Comparison of ENCODE assay signal across 8 mouse cellular contexts in the genomic region with DNA sequence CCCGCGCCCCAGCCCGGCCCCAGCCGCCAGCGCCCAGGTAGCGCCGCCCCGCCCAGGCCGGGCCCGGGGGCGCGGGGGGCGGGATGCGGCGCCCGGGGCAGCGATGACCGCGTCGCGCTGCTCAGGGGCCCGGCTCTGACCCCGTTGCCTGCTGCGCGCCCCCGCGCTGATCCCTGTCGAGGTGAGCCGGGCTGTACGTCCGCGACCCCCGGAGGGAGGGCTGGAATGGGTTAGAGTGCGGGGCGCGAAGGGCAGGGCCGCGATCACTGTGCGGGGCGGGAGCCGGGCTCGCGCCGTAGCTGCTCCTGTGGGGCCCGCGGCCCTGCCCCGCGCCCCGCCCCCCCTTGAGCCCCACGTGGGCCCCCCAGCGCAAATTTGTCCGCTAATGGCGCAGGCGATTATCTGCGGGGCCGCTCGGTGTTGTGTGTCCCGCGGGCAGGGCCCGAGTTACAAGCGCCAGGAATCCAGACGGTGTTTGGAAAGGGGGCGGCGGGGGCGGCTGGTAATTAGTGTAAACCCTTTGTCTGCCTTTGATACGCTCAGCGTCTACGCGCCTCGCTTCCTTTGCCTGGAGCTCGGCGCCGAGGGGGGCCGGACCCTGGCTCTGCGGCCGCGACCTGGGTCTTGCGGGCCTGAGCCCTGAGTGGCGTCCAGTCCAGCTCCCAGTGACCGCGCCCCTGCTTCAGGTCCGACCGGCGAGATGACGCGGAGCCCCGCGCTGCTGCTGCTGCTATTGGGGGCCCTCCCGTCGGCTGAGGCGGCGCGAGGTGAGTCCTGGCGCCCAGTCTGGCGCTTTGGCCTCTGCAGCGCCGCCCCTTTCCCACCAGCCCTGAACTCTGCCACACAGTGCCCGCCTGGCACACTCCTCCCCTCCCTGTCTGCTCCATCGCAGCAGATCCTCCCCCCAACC. TPM values are rescaled to one million over a fixed set of nuclear protein-coding genes. Genes with fewer than 3 reads are reported as not detected.
DNase-seq lines count a peak whose midpoint lies in the region; ATAC-seq and TF ChIP-seq lines count a peak whose summit lies in the region.

No protein-coding gene starts in this region.

- H3K27ac ChIP-seq in embryonic facial prominence, embryonic 15.5 days (replicated peaks) = peak overlapping the region; percentile 58
- peak overlapping the region; percentile 91 for H3K27ac ChIP-seq in hindbrain, embryonic 10.5 days
- peak overlapping the region; percentile 78 for H3K27ac ChIP-seq in limb, embryonic 13.5 days
- 0 out of 2 replicates have a peak overlapping the region, but pooled peaks have one; percentile 16 for H3K27ac ChIP-seq in midbrain, embryonic 12.5 days (replicated peaks)
- peak overlapping the region; percentile 80 for H3K27ac ChIP-seq in stomach, postnatal 0 days (replicated peaks)

- peaks cover 3% of the 10 kb centered on the region; the same call in 1 of the 2 replicates for H3K36me3 ChIP-seq in embryonic facial prominence, embryonic 15.5 days
- H3K36me3 ChIP-seq in hindbrain, embryonic 10.5 days = 0 out of 2 replicates have a peak, but pooled peaks cover 6% of the 10 kb centered on the region
- H3K36me3 ChIP-seq in limb, embryonic 13.5 days = peaks cover 30% of the 10 kb centered on the region
- no peaks in the 10 kb centered on the region for H3K36me3 ChIP-seq in midbrain, embryonic 12.5 days
- no peaks in the 10 kb centered on the region for H3K36me3 ChIP-seq in stomach, postnatal 0 days (ENCODE audit: control insufficient read depth, insufficient read depth, low read length)

- DNase-seq in urinary bladder, adult 18-20 months (ENCODE audit: low spot score in 2 of 2) = peak; percentile 44 to 51
- no peak for DNase-seq in urinary bladder, postnatal 10 days (ENCODE audit: low spot score)
- peak; percentile 56 for DNase-seq in hindbrain, embryonic 10.5 days (ENCODE audit: low spot score)
- peak; percentile 78 for DNase-seq in stomach, postnatal 0 days (ENCODE audit: low spot score)

- peak; percentile 41 for ATAC-seq in embryonic facial prominence, embryonic 15.5 days (ENCODE audit: insufficient number of reproducible peaks, low FRiP score, low TSS enrichment, low read depth)
- peak; percentile 52 for ATAC-seq in limb, embryonic 13.5 days (ENCODE audit: low FRiP score, low read depth)
- ATAC-seq in midbrain, embryonic 12.5 days (ENCODE audit: low FRiP score, low read depth) = peak; percentile 57
- peak; percentile 46 for ATAC-seq in stomach, postnatal 0 days (ENCODE audit: low FRiP score, low TSS enrichment)
- no peak for ATAC-seq in monocyte, adult 5-6 weeks (replicated peaks; ENCODE audit: insufficient number of reproducible peaks, low FRiP score, low TSS enrichment, poor library complexity, severe bottlenecking)

- no peaks in the 10 kb centered on the region for H3K9me3 ChIP-seq in embryonic facial prominence, embryonic 15.5 days (replicated peaks)
- H3K9me3 ChIP-seq in hindbrain, embryonic 10.5 days = no peaks in the 10 kb centered on the region
- H3K9me3 ChIP-seq in limb, embryonic 13.5 days = no peaks in the 10 kb centered on the region
- H3K9me3 ChIP-seq in midbrain, embryonic 12.5 days = no peaks in the 10 kb centered on the region
- no peaks in the 10 kb centered on the region for H3K9me3 ChIP-seq in stomach, postnatal 0 days (ENCODE audit: control insufficient read depth, low read length)

- H3K9ac ChIP-seq in embryonic facial prominence, embryonic 15.5 days = peak overlapping the region; percentile 69
- H3K9ac ChIP-seq in limb, embryonic 13.5 days = peak overlapping the region; percentile 89
- H3K9ac ChIP-seq in midbrain, embryonic 12.5 days (replicated peaks) = peak overlapping the region; percentile 80
- peak overlapping the region; percentile 77 for H3K9ac ChIP-seq in stomach, postnatal 0 days (ENCODE audit: low read length)

- H3K27me3 ChIP-seq in embryonic facial prominence, embryonic 15.5 days = no peaks in the 10 kb centered on the region
- H3K27me3 ChIP-seq in hindbrain, embryonic 10.5 days (ENCODE audit: insufficient read depth, poor library complexity, severe bottlenecking) = peaks cover 39% of the 10 kb centered on the region
- no peaks in the 10 kb centered on the region for H3K27me3 ChIP-seq in limb, embryonic 13.5 days
- H3K27me3 ChIP-seq in midbrain, embryonic 12.5 days = peaks cover 34% of the 10 kb centered on the region
- no peaks in the 10 kb centered on the region for H3K27me3 ChIP-seq in stomach, postnatal 0 days (ENCODE audit: control insufficient read depth, insufficient read depth, low read length)

- H3K4me3 ChIP-seq in embryonic facial prominence, embryonic 15.5 days (replicated peaks) = peak overlapping the region; percentile 84
- H3K4me3 ChIP-seq in hindbrain, embryonic 10.5 days = peak overlapping the region; percentile 85
- H3K4me3 ChIP-seq in limb, embryonic 13.5 days = peak overlapping the region; percentile 94
- peak overlapping the region; percentile 88 for H3K4me3 ChIP-seq in midbrain, embryonic 12.5 days
- peak overlapping the region; percentile 65 for H3K4me3 ChIP-seq in stomach, postnatal 0 days (ENCODE audit: low read depth, low read length)

- H3K4me2 ChIP-seq in embryonic facial prominence, embryonic 15.5 days (replicated peaks) = peak overlapping the region; percentile 83
- H3K4me2 ChIP-seq in limb, embryonic 13.5 days (replicated peaks) = peak overlapping the region; percentile 82
- H3K4me2 ChIP-seq in midbrain, embryonic 12.5 days (replicated peaks) = peak overlapping the region; percentile 88
- H3K4me2 ChIP-seq in stomach, postnatal 0 days (replicated peaks; ENCODE audit: low read depth) = peak overlapping the region; percentile 89

- no peak for TF ChIP-seq CTCF in stomach, postnatal 0 days (IDR thresholded peaks at IDR 0.05; ENCODE audit: low read depth)

- TF ChIP-seq EP300 in stomach, postnatal 0 days (optimal IDR thresholded peaks at IDR 0.05) = no peak

- peaks cover 54% of the 10 kb centered on the region for H3K4me1 ChIP-seq in embryonic facial prominence, embryonic 15.5 days
- H3K4me1 ChIP-seq in hindbrain, embryonic 10.5 days (replicated peaks) = peaks cover 73% of the 10 kb centered on the region
- H3K4me1 ChIP-seq in limb, embryonic 13.5 days = peaks cover 68% of the 10 kb centered on the region
- H3K4me1 ChIP-seq in midbrain, embryonic 12.5 days = peaks cover 35% of the 10 kb centered on the region
- H3K4me1 ChIP-seq in stomach, postnatal 0 days (replicated peaks; ENCODE audit: control insufficient read depth, insufficient read depth) = no peaks in the 10 kb centered on the region; the same call in 1 of the 2 replicates

- WGBS in embryonic facial prominence, embryonic 15.5 days = 1% methylated on average over 97 of the region's 99 CpGs
- WGBS in hindbrain, embryonic 10.5 days = under 1% methylated on average over 96 of the region's 99 CpGs
- under 1% methylated on average over 95 of the region's 99 CpGs for WGBS in limb, embryonic 13.5 days
- WGBS in midbrain, embryonic 12.5 days = under 1% methylated on average over 90 of the region's 99 CpGs
- WGBS in stomach, postnatal 0 days = under 1% methylated on average over 67 of the region's 99 CpGs

RNA-seq across cellular contexts. Expression of gene Fgfrl1, which starts 2.4 kb away (rescaled TPM):
- polyA plus RNA-seq in embryonic facial prominence, embryonic 15.5 days (2015; fragmentation: Nextera tagmentation; extraction: Ambion mirVana) = 29.0 and 29.4 TPM in 2 replicates
- polyA plus RNA-seq in hindbrain, embryonic 10.5 days (2016; fragmentation: Nextera tagmentation; extraction: Ambion mirVana) = 14.7 and 16.3 TPM in 2 replicates
- 44.8 and 52.4 TPM in 2 replicates for polyA plus RNA-seq in limb, embryonic 13.5 days (2015; fragmentation: Nextera tagmentation; extraction: Ambion mirVana)
- polyA plus RNA-seq in midbrain, embryonic 12.5 days (2016; fragmentation: Nextera tagmentation; extraction: Ambion mirVana) = 16.9 and 19.6 TPM in 2 replicates
- polyA plus RNA-seq in stomach, postnatal 0 days (2015; fragmentation: Nextera tagmentation; extraction: Ambion mirVana) = 21.2 and 22.2 TPM in 2 replicates
- total RNA-seq in monocyte, adult 5-6 weeks (2017) = 0.97 to 2.0 TPM (median 1.6 TPM) in 3 replicates

RNA-seq across cellular contexts. Expression of gene Slc26a1, which starts 19.2 kb away (rescaled TPM):
- 0.93 and 0.96 TPM in 2 replicates for polyA plus RNA-seq in embryonic facial prominence, embryonic 15.5 days (2015; fragmentation: Nextera tagmentation; extraction: Ambion mirVana)
- 0.57 and 0.99 TPM in 2 replicates for polyA plus RNA-seq in hindbrain, embryonic 10.5 days (2016; fragmentation: Nextera tagmentation; extraction: Ambion mirVana)
- 1.5 and 1.8 TPM in 2 replicates for polyA plus RNA-seq in limb, embryonic 13.5 days (2015; fragmentation: Nextera tagmentation; extraction: Ambion mirVana)
- polyA plus RNA-seq in midbrain, embryonic 12.5 days (2016; fragmentation: Nextera tagmentation; extraction: Ambion mirVana) = 1.7 and 1.9 TPM in 2 replicates
- 0.17 and 0.22 TPM in 2 replicates for polyA plus RNA-seq in stomach, postnatal 0 days (2015; fragmentation: Nextera tagmentation; extraction: Ambion mirVana)
- not detected in 3 replicates for total RNA-seq in monocyte, adult 5-6 weeks (2017)

RNA-seq across cellular contexts. Expression of gene Dgkq, which starts 25.1 kb away (rescaled TPM):
- 14.6 and 17.4 TPM in 2 replicates for polyA plus RNA-seq in embryonic facial prominence, embryonic 15.5 days (2015; fragmentation: Nextera tagmentation; extraction: Ambion mirVana)
- polyA plus RNA-seq in hindbrain, embryonic 10.5 days (2016; fragmentation: Nextera tagmentation; extraction: Ambion mirVana) = 11.1 and 15.1 TPM in 2 replicates
- 15.9 and 16.8 TPM in 2 replicates for polyA plus RNA-seq in limb, embryonic 13.5 days (2015; fragmentation: Nextera tagmentation; extraction: Ambion mirVana)
- 21.2 and 21.7 TPM in 2 replicates for polyA plus RNA-seq in midbrain, embryonic 12.5 days (2016; fragmentation: Nextera tagmentation; extraction: Ambion mirVana)
- 4.6 and 4.9 TPM in 2 replicates for polyA plus RNA-seq in stomach, postnatal 0 days (2015; fragmentation: Nextera tagmentation; extraction: Ambion mirVana)
- 10.8 to 33.6 TPM (median 22.8 TPM) in 3 replicates for total RNA-seq in monocyte, adult 5-6 weeks (2017)

RNA-seq across cellular contexts. Expression of gene Idua, which starts 34.5 kb away (rescaled TPM):
- 17.3 and 18.1 TPM in 2 replicates for polyA plus RNA-seq in embryonic facial prominence, embryonic 15.5 days (2015; fragmentation: Nextera tagmentation; extraction: Ambion mirVana)
- polyA plus RNA-seq in hindbrain, embryonic 10.5 days (2016; fragmentation: Nextera tagmentation; extraction: Ambion mirVana) = 12.0 and 12.8 TPM in 2 replicates
- polyA plus RNA-seq in limb, embryonic 13.5 days (2015; fragmentation: Nextera tagmentation; extraction: Ambion mirVana) = 16.2 and 18.2 TPM in 2 replicates
- polyA plus RNA-seq in midbrain, embryonic 12.5 days (2016; fragmentation: Nextera tagmentation; extraction: Ambion mirVana) = 12.3 and 12.8 TPM in 2 replicates
- polyA plus RNA-seq in stomach, postnatal 0 days (2015; fragmentation: Nextera tagmentation; extraction: Ambion mirVana) = 5.3 and 5.9 TPM in 2 replicates
- total RNA-seq in monocyte, adult 5-6 weeks (2017) = 9.7 to 10.8 TPM (median 10.7 TPM) in 3 replicates

Comparison
In these comparisons a context has a peak if more than half of its experiments do, and no peak if none do; other contexts are left out.
1. H3K27ac ChIP-seq: peak in every context shown above with its lines; median percentile 91 in hindbrain, embryonic 10.5 days; 80 in stomach, postnatal 0 days; 78 in limb, embryonic 13.5 days; 58 in embryonic facial prominence, embryonic 15.5 days; 16 in midbrain, embryonic 12.5 days.